Mouse (Mus musculus) natural killer cell, adult 2 months (primary cell): ENCODE results near the gene Spg20.

ENCODE experiments used
- DNase-seq, 2 experiments: peaks; one replicate each; pipeline ENCODE4 v3.0.0; 2022; ENCODE audit warnings: low spot score in 2 of 2

The Spg20 gene

DNA sequence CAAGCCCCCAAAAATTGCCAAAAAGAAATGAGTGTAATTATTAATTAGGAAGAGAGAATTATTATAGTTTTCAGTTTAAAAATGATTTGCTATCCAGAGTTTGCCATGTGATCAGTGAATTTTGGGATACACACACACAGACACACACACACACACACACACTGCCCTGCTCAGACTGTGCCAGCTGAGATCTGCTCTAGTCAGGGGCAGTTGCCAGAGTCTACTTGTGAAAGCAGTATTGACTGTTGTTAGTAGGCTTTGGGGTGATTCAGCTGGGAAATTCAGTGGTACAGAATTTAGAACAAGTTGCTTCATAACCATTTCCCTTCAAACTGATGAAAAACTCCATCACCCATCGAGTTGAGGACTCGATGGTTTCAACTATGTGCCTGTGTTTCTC lies 35.2 kb downstream of the Spg20 start:
- DNase-seq = no peak

DNA sequence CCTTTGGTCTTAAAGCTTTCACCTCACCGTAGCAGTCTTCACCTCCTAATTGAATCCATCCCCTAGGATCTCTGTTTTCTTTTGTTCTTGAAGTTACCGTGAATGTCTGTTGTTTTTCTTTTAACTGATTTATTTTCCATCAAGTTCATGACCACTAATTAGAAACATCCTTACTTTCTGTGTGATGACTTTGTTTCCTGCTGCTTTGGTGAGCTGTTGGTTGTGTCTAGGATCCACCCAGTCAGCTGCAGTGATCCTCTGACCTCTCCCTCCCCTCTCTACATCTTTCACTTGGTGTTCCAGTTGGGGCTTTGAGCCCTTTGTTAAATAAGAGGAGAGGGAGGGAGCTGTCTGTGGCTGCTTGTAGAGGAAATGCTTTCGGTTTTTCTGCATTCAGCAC lies 36.2 kb downstream of the Spg20 start:
- DNase-seq = no peak

GRCm38 (mm10) chr3:55151656-55152433 lies 39.9 kb downstream of the Spg20 start:
- DNase-seq = no peak

GRCm38 (mm10) chr3:55152673-55153334 lies 40.9 kb downstream of the Spg20 start:
- no peak for DNase-seq

DNA sequence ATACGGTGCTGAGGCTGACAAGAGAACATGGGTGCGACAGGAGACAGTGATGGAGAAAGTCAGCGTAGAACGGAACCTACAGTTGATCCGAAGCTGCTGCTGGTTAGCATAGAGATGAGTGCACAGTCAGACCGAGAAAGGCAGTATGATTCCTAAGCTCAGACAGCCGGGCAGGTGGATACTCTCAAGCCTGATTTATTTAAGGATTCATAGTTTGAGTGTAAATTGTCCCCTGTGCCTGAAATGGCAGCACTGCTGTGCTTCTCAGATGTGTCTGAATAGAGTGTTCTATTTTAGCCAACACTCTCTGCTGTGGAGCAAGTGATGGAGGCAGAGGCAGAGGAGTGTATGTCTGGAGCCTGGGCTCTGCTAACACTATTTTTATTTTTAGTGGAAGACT lies 42.3 kb downstream of the Spg20 start:
- no peak for DNase-seq

- no peak for DNase-seq
Measured at GRCm38 (mm10) chr3:55157413-55157812, 45.5 kb downstream of the Spg20 start.

DNA sequence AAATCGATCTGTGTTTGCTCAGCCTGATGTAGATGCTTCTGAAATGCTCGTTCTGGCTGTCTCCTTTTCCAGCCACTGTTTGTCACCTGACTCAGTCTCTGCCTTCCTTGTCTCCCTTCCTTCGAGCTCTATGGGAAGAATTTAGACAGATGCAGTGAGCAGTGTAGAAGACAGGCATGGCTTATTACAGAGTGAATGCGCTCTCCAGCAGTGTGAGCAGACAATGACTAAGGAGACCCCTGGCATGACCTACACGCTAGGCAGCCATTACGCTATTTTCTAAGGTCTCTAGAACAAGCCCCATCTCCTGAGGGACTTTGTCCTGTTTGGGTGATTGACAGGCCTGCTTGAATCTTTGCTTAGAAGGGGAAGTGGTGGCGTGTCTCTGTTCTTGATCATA lies 49.2 kb downstream of the Spg20 start:
- no peak for DNase-seq

- no peak for DNase-seq
Measured at GRCm38 (mm10) chr3:55163510-55163909, 51.6 kb downstream of the Spg20 start.

DNA sequence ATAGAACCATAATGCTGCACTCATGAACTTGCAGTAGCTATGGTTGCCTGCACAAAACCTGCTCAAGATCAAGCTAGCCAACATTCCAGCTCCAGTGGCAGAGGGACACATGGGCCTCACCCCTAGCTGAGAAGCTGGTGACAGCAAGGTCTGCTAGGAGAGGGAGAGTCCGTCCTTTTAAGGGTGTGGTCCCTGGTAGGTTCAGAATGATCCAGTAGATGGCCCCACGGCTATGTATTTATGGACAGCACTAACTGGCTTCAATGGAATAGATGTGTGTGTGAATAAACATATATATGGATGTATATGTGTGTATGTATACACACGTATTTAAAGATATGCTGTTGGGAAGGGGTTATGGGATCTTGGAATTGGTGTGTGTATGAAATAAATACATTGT lies 60.6 kb downstream of the Spg20 start:
- DNase-seq = no peak

DNA sequence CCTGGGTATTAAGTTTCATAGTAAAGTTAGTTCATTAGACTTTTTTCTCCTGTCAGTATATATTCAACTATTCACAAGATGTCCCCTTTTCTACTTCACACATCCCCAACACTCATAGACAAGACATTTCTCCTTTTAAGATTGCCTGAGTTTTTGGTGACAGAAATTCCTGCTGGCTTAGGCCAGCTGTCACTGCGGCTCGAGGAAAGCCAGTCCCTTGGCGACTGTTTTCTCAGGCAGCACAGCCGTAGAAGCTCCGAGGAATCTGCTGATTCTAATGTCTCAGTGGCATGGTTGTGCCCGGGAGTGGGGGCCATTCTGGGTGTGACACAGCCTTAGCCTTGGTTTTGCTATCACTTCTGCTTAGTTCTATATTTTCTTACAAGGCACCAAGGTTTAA lies 65.4 kb downstream of the Spg20 start:
- DNase-seq = no peak

DNA sequence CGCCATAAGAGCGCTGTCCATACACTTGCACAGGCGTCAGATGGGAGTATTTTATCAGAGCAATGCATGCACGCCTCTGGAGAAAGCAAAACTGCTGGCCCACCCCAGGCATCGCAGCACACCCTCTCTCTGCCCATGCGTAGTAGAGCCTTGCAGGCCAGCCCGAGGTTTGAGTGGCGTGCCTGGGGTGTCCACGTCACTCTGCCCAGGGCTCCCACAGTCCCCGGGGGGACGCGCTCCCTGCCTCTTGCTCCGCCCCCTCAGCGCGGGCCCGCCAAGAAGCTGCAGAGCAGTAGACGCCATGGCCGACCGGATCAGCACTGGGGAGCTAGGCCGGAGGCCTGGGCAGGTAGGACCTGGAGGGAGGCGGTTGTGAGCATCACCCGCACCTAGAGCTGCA lies 69.9 kb downstream of the Spg20 start, which contains the start of gene Sohlh2:
Gene Sohlh2 (plus strand): TSS at position 263 of the 400 bp plus-strand sequence.
- no peak for DNase-seq
